7 mouse cellular contexts compared by ENCODE assay signal in the genomic region with DNA sequence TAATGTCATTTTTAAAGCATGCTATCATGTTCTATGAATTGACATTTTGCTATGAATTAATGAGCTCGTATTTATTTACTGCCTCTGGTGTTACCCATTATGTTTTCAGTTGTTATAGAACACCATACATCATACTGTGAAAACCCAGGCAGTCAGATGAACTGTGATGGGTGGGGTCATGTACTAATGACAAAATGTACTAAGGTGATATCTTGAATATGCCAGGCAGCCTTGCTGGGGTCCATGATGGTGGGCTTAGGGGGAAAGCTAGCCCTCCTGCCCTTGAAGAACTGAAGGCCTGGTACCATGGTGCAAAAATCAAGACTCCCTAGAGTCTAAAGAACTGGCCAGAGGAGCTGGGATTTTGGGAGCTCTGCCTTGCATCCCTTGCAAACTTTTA. TPM values are rescaled to one million over a fixed set of nuclear protein-coding genes. Genes with fewer than 3 reads are reported as not detected.
A peak's percentile ranks its signal among the peaks of the same experiment; 100 is the strongest.
DNase-seq lines count a peak whose midpoint lies in the region; ATAC-seq and TF ChIP-seq lines count a peak whose summit lies in the region.

No protein-coding gene starts in this region.

- no peak for DNase-seq in kidney, adult 2 months
- no peak for DNase-seq in hindbrain, embryonic 11.5 days (ENCODE audit: low spot score)
- no peak for DNase-seq in adrenal gland, adult 8-10 months

- no peak overlapping the region for H3K4me3 ChIP-seq in kidney, embryonic 15.5 days (replicated peaks)
- H3K4me3 ChIP-seq in kidney, adult 2 months (ENCODE audit: insufficient read depth, low read depth, low read length), result no peak overlapping the region
- H3K4me3 ChIP-seq in embryonic facial prominence, embryonic 12.5 days, result no peak overlapping the region
- no peak overlapping the region for H3K4me3 ChIP-seq in hindbrain, embryonic 11.5 days (ENCODE audit: low read depth, low read length)
- H3K4me3 ChIP-seq in midbrain, embryonic 13.5 days (replicated peaks), result no peak overlapping the region

- no peak for TF ChIP-seq POLR2A in kidney, adult 2 months (IDR thresholded peaks at IDR 0.05; ENCODE audit: low read depth, low read length)

- no peaks in the 10 kb centered on the region for H3K9me3 ChIP-seq in kidney, embryonic 15.5 days (replicated peaks)
- no peaks in the 10 kb centered on the region for H3K9me3 ChIP-seq in embryonic facial prominence, embryonic 12.5 days
- no peaks in the 10 kb centered on the region for H3K9me3 ChIP-seq in hindbrain, embryonic 11.5 days (ENCODE audit: control insufficient read depth, low read length)
- H3K9me3 ChIP-seq in midbrain, embryonic 13.5 days, result no peaks in the 10 kb centered on the region

- peak overlapping the region; percentile 86; the same call in 1 of the 2 replicates for H3K27ac ChIP-seq in kidney, embryonic 15.5 days
- H3K27ac ChIP-seq in kidney, adult 2 months (ENCODE audit: insufficient read depth, low read depth, low read length), result no peak overlapping the region
- H3K27ac ChIP-seq in embryonic facial prominence, embryonic 12.5 days, result peak overlapping the region; percentile 61; the same call in 1 of the 2 replicates
- peak overlapping the region; percentile 51; the same call in 1 of the 2 replicates for H3K27ac ChIP-seq in hindbrain, embryonic 11.5 days (ENCODE audit: low read depth, low read length)
- H3K27ac ChIP-seq in midbrain, embryonic 13.5 days, result peak overlapping the region; percentile 87

- H3K27me3 ChIP-seq in kidney, embryonic 15.5 days, result no peaks in the 10 kb centered on the region
- H3K27me3 ChIP-seq in kidney, adult 2 months (replicated peaks; ENCODE audit: control insufficient read depth, insufficient read depth, low read length), result no peaks in the 10 kb centered on the region
- no peaks in the 10 kb centered on the region for H3K27me3 ChIP-seq in embryonic facial prominence, embryonic 12.5 days
- H3K27me3 ChIP-seq in hindbrain, embryonic 11.5 days (ENCODE audit: control insufficient read depth, insufficient read depth, low read length), result no peaks in the 10 kb centered on the region
- H3K27me3 ChIP-seq in midbrain, embryonic 13.5 days, result no peaks in the 10 kb centered on the region

- peaks cover 13% of the 10 kb centered on the region; the same call in 1 of the 2 replicates for H3K4me1 ChIP-seq in kidney, embryonic 15.5 days
- no peaks in the 10 kb centered on the region for H3K4me1 ChIP-seq in kidney, adult 2 months (ENCODE audit: control insufficient read depth, insufficient read depth, low read length)
- H3K4me1 ChIP-seq in embryonic facial prominence, embryonic 12.5 days, result peaks cover 6% of the 10 kb centered on the region; the same call in 1 of the 2 replicates
- peaks cover 2% of the 10 kb centered on the region; the same call in 1 of the 2 replicates for H3K4me1 ChIP-seq in hindbrain, embryonic 11.5 days (replicated peaks; ENCODE audit: control insufficient read depth, insufficient read depth, low read length)
- peaks cover 21% of the 10 kb centered on the region for H3K4me1 ChIP-seq in midbrain, embryonic 13.5 days (replicated peaks)

- peak overlapping the region; percentile 63; the same call in 1 of the 2 replicates for H3K4me2 ChIP-seq in kidney, embryonic 15.5 days
- H3K4me2 ChIP-seq in embryonic facial prominence, embryonic 12.5 days (replicated peaks), result no peak overlapping the region
- H3K4me2 ChIP-seq in hindbrain, embryonic 11.5 days (replicated peaks; ENCODE audit: low read depth, low read length), result no peak overlapping the region; the same call in 1 of the 2 replicates
- H3K4me2 ChIP-seq in midbrain, embryonic 13.5 days (replicated peaks), result peak overlapping the region; percentile 50; the same call in 1 of the 2 replicates

- no peaks in the 10 kb centered on the region for H3K36me3 ChIP-seq in kidney, embryonic 15.5 days
- H3K36me3 ChIP-seq in kidney, adult 2 months (ENCODE audit: control insufficient read depth, insufficient read depth, low read length), result no peaks in the 10 kb centered on the region
- H3K36me3 ChIP-seq in embryonic facial prominence, embryonic 12.5 days, result no peaks in the 10 kb centered on the region
- H3K36me3 ChIP-seq in hindbrain, embryonic 11.5 days (ENCODE audit: control insufficient read depth, insufficient read depth, low read length), result no peaks in the 10 kb centered on the region
- no peaks in the 10 kb centered on the region for H3K36me3 ChIP-seq in midbrain, embryonic 13.5 days

- WGBS in kidney, embryonic 15.5 days, result 84% methylated on average over 1 of the region's 1 CpGs
- WGBS in kidney, adult 2 months, result 95% methylated on average over 1 of the region's 1 CpGs
- WGBS in embryonic facial prominence, embryonic 12.5 days, result 86% methylated on average over 1 of the region's 1 CpGs
- WGBS in hindbrain, embryonic 11.5 days, result 86% methylated on average over 1 of the region's 1 CpGs
- WGBS in midbrain, embryonic 13.5 days, result 91% methylated on average over 1 of the region's 1 CpGs

- no peak for TF ChIP-seq CTCF in kidney, adult 2 months (conservative IDR thresholded peaks at IDR 0.05; ENCODE audit: insufficient read depth, insufficient read length, low read depth, low read length)

- no peak overlapping the region for H3K9ac ChIP-seq in kidney, embryonic 15.5 days
- H3K9ac ChIP-seq in embryonic facial prominence, embryonic 12.5 days, result no peak overlapping the region
- peak overlapping the region; percentile 34; the same call in 1 of the 2 replicates for H3K9ac ChIP-seq in hindbrain, embryonic 11.5 days (ENCODE audit: low read depth, low read length)
- H3K9ac ChIP-seq in midbrain, embryonic 13.5 days (replicated peaks), result no peak overlapping the region

- ATAC-seq in kidney, embryonic 15.5 days (replicated peaks; ENCODE audit: low FRiP score), result peak; percentile 2; the same call in 1 of the 2 replicates
- ATAC-seq in embryonic facial prominence, embryonic 12.5 days (ENCODE audit: insufficient number of reproducible peaks, insufficient read depth, low FRiP score, low TSS enrichment), result no peak
- ATAC-seq in hindbrain, embryonic 11.5 days (ENCODE audit: low FRiP score), result 0 out of 2 replicates have a peak, but pooled peaks have one; percentile 10
- peak; percentile 6; the same call in 1 of the 2 replicates for ATAC-seq in midbrain, embryonic 13.5 days
- no peak for ATAC-seq in cerebellum, adult (ENCODE audit: insufficient number of reproducible peaks, low FRiP score, low TSS enrichment)

RNA-seq across cellular contexts. Expression of a gene that starts 8.0 kb away (rescaled TPM):
- 18.4 and 18.9 TPM in 2 replicates for polyA plus RNA-seq in kidney, embryonic 15.5 days (2015; fragmentation: Nextera tagmentation; extraction: Ambion mirVana)
- 8.3 TPM in 2 replicates for polyA plus RNA-seq in kidney, adult 2 months (2012; rRNA removed)
- polyA plus RNA-seq in embryonic facial prominence, embryonic 12.5 days (2016; fragmentation: Nextera tagmentation; extraction: Ambion mirVana), result 16.7 and 17.0 TPM in 2 replicates
- 9.0 and 11.1 TPM in 2 replicates for polyA plus RNA-seq in hindbrain, embryonic 11.5 days (2014; fragmentation: Nextera tagmentation; extraction: Ambion mirVana)
- polyA plus RNA-seq in midbrain, embryonic 13.5 days (2015; fragmentation: Nextera tagmentation; extraction: Ambion mirVana), result 14.2 and 14.3 TPM in 2 replicates
- total RNA-seq in adrenal gland, adult 8-10 months (2022), result 10 to 100 TPM; 20.3 to 25.0 (median 23.4) TPM

RNA-seq across cellular contexts. Expression of a gene that starts 31.7 kb away (rescaled TPM):
- 1,314 and 1,392 TPM in 2 replicates for polyA plus RNA-seq in kidney, embryonic 15.5 days (2015; fragmentation: Nextera tagmentation; extraction: Ambion mirVana)
- polyA plus RNA-seq in kidney, adult 2 months (2012; rRNA removed), result 133 and 185 TPM in 2 replicates
- 1,186 and 1,211 TPM in 2 replicates for polyA plus RNA-seq in embryonic facial prominence, embryonic 12.5 days (2016; fragmentation: Nextera tagmentation; extraction: Ambion mirVana)
- 1,456 and 1,584 TPM in 2 replicates for polyA plus RNA-seq in hindbrain, embryonic 11.5 days (2014; fragmentation: Nextera tagmentation; extraction: Ambion mirVana)
- polyA plus RNA-seq in midbrain, embryonic 13.5 days (2015; fragmentation: Nextera tagmentation; extraction: Ambion mirVana), result 2,058 and 2,203 TPM in 2 replicates
- 100 to 1,000 TPM; 303 to 399 (median 341) TPM for total RNA-seq in adrenal gland, adult 8-10 months (2022)

RNA-seq across cellular contexts. Expression of a gene that starts 57.5 kb away (rescaled TPM):
- 302 and 304 TPM in 2 replicates for polyA plus RNA-seq in kidney, embryonic 15.5 days (2015; fragmentation: Nextera tagmentation; extraction: Ambion mirVana)
- 42.2 and 51.8 TPM in 2 replicates for polyA plus RNA-seq in kidney, adult 2 months (2012; rRNA removed)
- polyA plus RNA-seq in embryonic facial prominence, embryonic 12.5 days (2016; fragmentation: Nextera tagmentation; extraction: Ambion mirVana), result 307 TPM in 2 replicates
- 404 and 436 TPM in 2 replicates for polyA plus RNA-seq in hindbrain, embryonic 11.5 days (2014; fragmentation: Nextera tagmentation; extraction: Ambion mirVana)
- polyA plus RNA-seq in midbrain, embryonic 13.5 days (2015; fragmentation: Nextera tagmentation; extraction: Ambion mirVana), result 281 and 297 TPM in 2 replicates
- total RNA-seq in adrenal gland, adult 8-10 months (2022), result 100 to 1,000 TPM; 185 to 258 (median 197) TPM

Comparison
In these comparisons a context has a peak if more than half of its experiments do, and no peak if none do; other contexts are left out.
1. ATAC-seq: peak in kidney, embryonic 15.5 days (single experiment), hindbrain, embryonic 11.5 days (single experiment) and midbrain, embryonic 13.5 days (single experiment); none in embryonic facial prominence, embryonic 12.5 days (single experiment) and cerebellum, adult (single experiment).
2. H3K4me2 ChIP-seq: peak in kidney, embryonic 15.5 days (single experiment) and midbrain, embryonic 13.5 days (single experiment); none in embryonic facial prominence, embryonic 12.5 days (single experiment) and hindbrain, embryonic 11.5 days (single experiment).